Mouse (Mus musculus): ENCODE measurements around the gene Fam111a.
"Not testable (repeated sequence)": the region's sequence is repeated elsewhere in the genome, so short reads cannot be mapped to it uniquely, and the experiment has no call there.

Fam111a gene

GRCm38 (mm10) chr19:12545440-12545839 lies at the start of gene Fam111a:
Gene Fam111a, plus strand, starts transcription at chr19:12545740.
- not testable (repeated sequence) for DNase-seq (ENCODE audit: low read depth, low spot score)

- DNase-seq (ENCODE audit: low read depth, low spot score): no peak
Measured at GRCm38 (mm10) chr19:12496241-12496640, 49.3 kb upstream of the Fam111a start.

GRCm38 (mm10) chr19:12497909-12498308 lies 47.6 kb upstream of the Fam111a start:
- DNase-seq (ENCODE audit: low read depth, low spot score): no peak

GRCm38 (mm10) chr19:12498321-12498720 lies 47.2 kb upstream of the Fam111a start:
- DNase-seq (ENCODE audit: low read depth, low spot score): no peak

- DNase-seq (ENCODE audit: low read depth, low spot score): no peak
Measured at GRCm38 (mm10) chr19:12498941-12499340, 46.6 kb upstream of the Fam111a start.

- no peak for DNase-seq (ENCODE audit: low read depth, low spot score)
Measured at GRCm38 (mm10) chr19:12499485-12499884, 46.1 kb upstream of the Fam111a start.

- no peak for DNase-seq (ENCODE audit: low read depth, low spot score)
Measured at GRCm38 (mm10) chr19:12500124-12500523, 45.4 kb upstream of the Fam111a start.

GRCm38 (mm10) chr19:12500881-12501311 lies 44.6 kb upstream of the Fam111a start:
- DNase-seq (ENCODE audit: low read depth, low spot score): no peak

GRCm38 (mm10) chr19:12501370-12502347 lies 43.9 kb upstream of the Fam111a start, which contains the start of gene Dtx4:
Gene Dtx4, minus strand, starts transcription at chr19:12501454.
- peak; percentile 86 for DNase-seq (ENCODE audit: low read depth, low spot score)

- no peak for DNase-seq (ENCODE audit: low read depth, low spot score)
Measured at GRCm38 (mm10) chr19:12502756-12503155, 42.8 kb upstream of the Fam111a start.

GRCm38 (mm10) chr19:12514621-12515020 lies 30.9 kb upstream of the Fam111a start:
- DNase-seq (ENCODE audit: low read depth, low spot score): no peak

- DNase-seq (ENCODE audit: low read depth, low spot score): no peak
Measured at GRCm38 (mm10) chr19:12517671-12518540, 27.6 kb upstream of the Fam111a start.

GRCm38 (mm10) chr19:12518541-12518890 lies 27.0 kb upstream of the Fam111a start:
- no peak for DNase-seq (ENCODE audit: low read depth, low spot score)

GRCm38 (mm10) chr19:12523377-12523776 lies 22.2 kb upstream of the Fam111a start:
- DNase-seq (ENCODE audit: low read depth, low spot score): no peak

GRCm38 (mm10) chr19:12537168-12537567 lies 8.4 kb upstream of the Fam111a start:
- DNase-seq (ENCODE audit: low read depth, low spot score): no peak

- DNase-seq (ENCODE audit: low read depth, low spot score): no peak
Measured at GRCm38 (mm10) chr19:12539975-12540374, 5.6 kb upstream of the Fam111a start.

- DNase-seq (ENCODE audit: low read depth, low spot score): no peak
Measured at GRCm38 (mm10) chr19:12540727-12541126, 4.8 kb upstream of the Fam111a start.

GRCm38 (mm10) chr19:12541644-12542043 lies 3.9 kb upstream of the Fam111a start:
- DNase-seq (ENCODE audit: low read depth, low spot score): no peak

- no peak for DNase-seq (ENCODE audit: low read depth, low spot score)
Measured at GRCm38 (mm10) chr19:12549166-12549565, 3.6 kb downstream of the Fam111a start.

- no peak for DNase-seq (ENCODE audit: low read depth, low spot score)
Measured at GRCm38 (mm10) chr19:12550005-12550942, 4.7 kb downstream of the Fam111a start.

GRCm38 (mm10) chr19:12556293-12556692 lies 10.8 kb downstream of the Fam111a start:
- DNase-seq (ENCODE audit: low read depth, low spot score): no peak
